Mouse (Mus musculus) kidney, postnatal 25 days (tissue): ENCODE measurements at regions not wholly inside any gene's neighbourhood (a gene's known extent, or its start where the extent isn't known, plus 50 kb on each side); places are given as distances from the start of the nearest gene placed in this dataset.
A peak's percentile ranks its signal among the peaks of the same experiment; 100 is the strongest.

Experiments
- DNase-seq, 2 experiments: peaks; one replicate each; pipeline ENCODE4 v3.0.0; 2021; ENCODE audit warnings: mixed read lengths in 2 of 2

DNA sequence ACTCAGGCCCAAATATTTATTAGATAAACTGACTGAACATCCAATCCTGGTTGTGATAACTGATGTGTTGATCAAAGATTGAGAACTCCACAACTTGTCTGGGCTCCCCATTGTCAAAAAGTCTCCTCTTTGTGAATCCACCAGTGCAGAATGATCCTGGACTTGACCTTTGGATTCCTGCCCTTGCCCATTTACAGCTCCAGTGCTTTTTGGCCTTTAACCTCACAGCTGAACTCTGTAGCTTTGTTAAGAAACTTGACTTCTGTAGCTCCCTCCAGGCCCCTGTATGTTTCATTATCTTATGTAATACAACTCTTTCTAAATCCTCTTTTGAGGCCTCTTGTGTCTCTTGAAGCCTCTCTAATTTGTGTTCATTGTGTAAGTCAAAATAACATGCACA lies 1873.5 kb downstream of the Pcdh9 start:
- DNase-seq: peak; percentile 24 to 34

DNA sequence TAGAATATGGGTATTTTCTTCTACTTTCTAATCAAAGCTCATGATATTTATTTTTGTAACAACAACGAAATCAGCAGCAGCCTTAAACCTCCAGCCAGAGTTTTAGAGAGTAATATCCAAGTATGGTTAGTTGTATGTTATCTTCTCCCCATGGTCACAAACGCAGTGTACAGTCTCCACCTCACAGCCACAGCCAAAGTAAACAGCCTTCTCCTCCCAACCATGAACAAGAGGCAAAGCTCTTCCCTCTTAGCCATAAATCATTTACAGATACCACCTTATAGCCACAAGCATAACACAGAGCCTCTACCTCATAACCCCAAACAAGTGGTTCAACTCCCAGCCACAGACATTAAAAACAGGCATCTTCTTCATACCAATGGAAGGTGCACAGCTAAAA lies 1899.2 kb downstream of the Pcdh9 start:
- peak; percentile 7 to 42 for DNase-seq
